Mouse (Mus musculus) macrophage (primary cell): ENCODE measurements at regions not wholly inside any gene's neighbourhood (a gene's known extent, or its start where the extent isn't known, plus 50 kb on each side); places are given as distances from the start of the nearest gene placed in this dataset.
"Not testable (repeated sequence)": the region's sequence is repeated elsewhere in the genome, so short reads cannot be mapped to it uniquely, and the experiment has no call there.

ENCODE experiments used
- H3K27ac ChIP-seq: fragments of 350-480 bp; formaldehyde crosslinking; 2 replicates; pipeline ENCODE4 v1.9.0; 2021
- H3K36me3 ChIP-seq: fragments of 350-480 bp; formaldehyde crosslinking; 2 replicates; pipeline ENCODE4 v1.9.0; 2021; ENCODE audit errors: inconsistent target
- H3K4me3 ChIP-seq: fragments of 350-480 bp; formaldehyde crosslinking; 2 replicates; pipeline ENCODE4 v1.9.0; 2021; ENCODE audit errors: inconsistent target
- H3K79me2 ChIP-seq: fragments of 350-480 bp; formaldehyde crosslinking; 2 replicates; pipeline ENCODE4 v1.9.0; 2021; ENCODE audit errors: inconsistent target
- WGBS: methylation state at CpG from one replicate; pipeline ENCODE4 v1.1.7; 2026; ENCODE audit warnings: inconsistent platforms; ENCODE audit not compliant: missing documents; 5-methylcytosine and 5-hydroxymethylcytosine counted together

- WGBS: 82% methylated on average over 2 of the region's 2 CpGs
- H3K4me3 ChIP-seq, H3K36me3 ChIP-seq, H3K79me2 ChIP-seq, H3K27ac ChIP-seq: not testable (repeated sequence)
Measured at GRCm38 (mm10) chr1:14688041-14688440, 1405.1 kb downstream of the 4930444P10Rik start.

GRCm38 (mm10) chr1:14686172-14686571, 1407.0 kb downstream of the 4930444P10Rik start:
- Histone ChIP-seq H3K27ac (no peak overlapping the region), H3K36me3 (no peaks in the 10 kb centered on the region), H3K79me2 (no peaks in the 10 kb centered on the region), H3K4me3 (no peak overlapping the region)
- 80% methylated on average over 1 of the region's 2 CpGs for WGBS

GRCm38 (mm10) chr1:14680443-14680842, 1412.7 kb downstream of the 4930444P10Rik start:
- Histone ChIP-seq H3K79me2 (no peaks in the 10 kb centered on the region), H3K36me3 (no peaks in the 10 kb centered on the region), H3K4me3 (no peak overlapping the region), H3K27ac (no peak overlapping the region)
- WGBS: 15% methylated on average over 3 of the region's 3 CpGs

GRCm38 (mm10) chr1:14672393-14672999, 1420.6 kb downstream of the 4930444P10Rik start:
- Histone ChIP-seq H3K36me3 (no peaks in the 10 kb centered on the region), H3K79me2 (no peaks in the 10 kb centered on the region), H3K27ac (no peak overlapping the region), H3K4me3 (no peak overlapping the region)
- WGBS: 90% methylated on average over 6 of the region's 6 CpGs

GRCm38 (mm10) chr1:14662706-14663312, 1430.3 kb downstream of the 4930444P10Rik start:
- H3K27ac ChIP-seq: no peak overlapping the region
- H3K4me3 ChIP-seq: no peak overlapping the region
- H3K79me2 ChIP-seq: no peaks in the 10 kb centered on the region
- 81% methylated on average over 6 of the region's 6 CpGs for WGBS
- H3K36me3 ChIP-seq: no peaks in the 10 kb centered on the region

- H3K27ac ChIP-seq: no peak overlapping the region
- H3K4me3 ChIP-seq: no peak overlapping the region
- WGBS: 15% methylated on average over 2 of the region's 2 CpGs
- H3K79me2 ChIP-seq: no peaks in the 10 kb centered on the region
- no peaks in the 10 kb centered on the region for H3K36me3 ChIP-seq
Measured at GRCm38 (mm10) chr1:14661854-14662253, 1431.3 kb downstream of the 4930444P10Rik start.

GRCm38 (mm10) chr1:14650346-14650745, 1442.8 kb downstream of the 4930444P10Rik start:
- no peak overlapping the region for H3K4me3 ChIP-seq
- 70% methylated on average over 2 of the region's 2 CpGs for WGBS
- no peaks in the 10 kb centered on the region for H3K36me3 ChIP-seq
- no peak overlapping the region for H3K27ac ChIP-seq
- H3K79me2 ChIP-seq: no peaks in the 10 kb centered on the region

GRCm38 (mm10) chr1:14635642-14636263, 1457.4 kb downstream of the 4930444P10Rik start:
- no peaks in the 10 kb centered on the region for H3K79me2 ChIP-seq
- H3K27ac ChIP-seq: no peak overlapping the region
- H3K4me3 ChIP-seq: no peak overlapping the region
- H3K36me3 ChIP-seq: no peaks in the 10 kb centered on the region
- WGBS: 76% methylated on average over 5 of the region's 5 CpGs

- no peaks in the 10 kb centered on the region for H3K79me2 ChIP-seq
- H3K27ac ChIP-seq: no peak overlapping the region
- 89% methylated on average over 4 of the region's 4 CpGs for WGBS
- H3K36me3 ChIP-seq: no peaks in the 10 kb centered on the region
- H3K4me3 ChIP-seq: no peak overlapping the region
Measured at GRCm38 (mm10) chr1:14631994-14632393, 1461.1 kb downstream of the 4930444P10Rik start.

- Histone ChIP-seq H3K79me2 (no peaks in the 10 kb centered on the region), H3K27ac (no peak overlapping the region), H3K4me3 (no peak overlapping the region), H3K36me3 (no peaks in the 10 kb centered on the region)
- 92% methylated on average over 6 of the region's 6 CpGs for WGBS
Measured at GRCm38 (mm10) chr1:14627204-14627603, 1465.9 kb downstream of the 4930444P10Rik start.

- Histone ChIP-seq H3K36me3 (no peaks in the 10 kb centered on the region), H3K79me2 (no peaks in the 10 kb centered on the region), H3K4me3 (no peak overlapping the region), H3K27ac (no peak overlapping the region)
- 90% methylated on average over 4 of the region's 4 CpGs for WGBS
Measured at GRCm38 (mm10) chr1:14626685-14627084, 1466.4 kb downstream of the 4930444P10Rik start.

GRCm38 (mm10) chr1:14620922-14621430, 1472.1 kb downstream of the 4930444P10Rik start:
- Histone ChIP-seq H3K79me2 (no peaks in the 10 kb centered on the region), H3K27ac (no peak overlapping the region), H3K4me3 (no peak overlapping the region), H3K36me3 (no peaks in the 10 kb centered on the region)
- 81% methylated on average over 5 of the region's 5 CpGs for WGBS

GRCm38 (mm10) chr1:14613232-14613894, 1479.8 kb downstream of the 4930444P10Rik start:
- Histone ChIP-seq H3K79me2 (no peaks in the 10 kb centered on the region), H3K4me3 (no peak overlapping the region), H3K27ac (no peak overlapping the region), H3K36me3 (no peaks in the 10 kb centered on the region)
- 100% methylated on average over 2 of the region's 2 CpGs for WGBS

- Histone ChIP-seq H3K36me3 (no peaks in the 10 kb centered on the region), H3K4me3 (no peak overlapping the region), H3K79me2 (no peaks in the 10 kb centered on the region), H3K27ac (no peak overlapping the region)
- WGBS: 83% methylated on average over 2 of the region's 2 CpGs
Measured at GRCm38 (mm10) chr1:14609054-14609453, 1484.1 kb downstream of the 4930444P10Rik start.

GRCm38 (mm10) chr1:14595961-14596360, 1497.2 kb downstream of the 4930444P10Rik start:
- Histone ChIP-seq H3K27ac (peak overlapping the region; percentile 33), H3K79me2 (no peaks in the 10 kb centered on the region), H3K36me3 (no peaks in the 10 kb centered on the region), H3K4me3 (no peak overlapping the region)
- 0% methylated on average over 1 of the region's 1 CpGs for WGBS
